Mouse (Mus musculus): ENCODE measurements around the gene Jup.

GRCm38 (mm10) chr11:100409686-100410085 is 12.1 kb upstream of the Jup start:
- no peak for TF ChIP-seq CTCF (IDR thresholded peaks at IDR 0.05)
- no peak for TF ChIP-seq EP300 (IDR thresholded peaks at IDR 0.05)
